Mouse (Mus musculus) cortical plate, adult 2 months (tissue): ENCODE results near the gene Lamc3.

Experiments used
- CTCF ChIP-seq: fragments of 200-500 bp; IDR thresholded peaks from 2 replicates; pipeline ENCODE4 v1.5.1; 2011; ENCODE audit warnings: mild to moderate bottlenecking, control low read depth, low read length; ENCODE audit not compliant: insufficient read depth; ENCODE audit errors: extremely low read depth
- POLR2A ChIP-seq: fragments of 200-500 bp; IDR thresholded peaks from 2 replicates; pipeline ENCODE4 v1.6.1; 2011; ENCODE audit warnings: mild to moderate bottlenecking, low read length, control low read depth; ENCODE audit not compliant: insufficient read depth; ENCODE audit errors: extremely low read depth

DNA sequence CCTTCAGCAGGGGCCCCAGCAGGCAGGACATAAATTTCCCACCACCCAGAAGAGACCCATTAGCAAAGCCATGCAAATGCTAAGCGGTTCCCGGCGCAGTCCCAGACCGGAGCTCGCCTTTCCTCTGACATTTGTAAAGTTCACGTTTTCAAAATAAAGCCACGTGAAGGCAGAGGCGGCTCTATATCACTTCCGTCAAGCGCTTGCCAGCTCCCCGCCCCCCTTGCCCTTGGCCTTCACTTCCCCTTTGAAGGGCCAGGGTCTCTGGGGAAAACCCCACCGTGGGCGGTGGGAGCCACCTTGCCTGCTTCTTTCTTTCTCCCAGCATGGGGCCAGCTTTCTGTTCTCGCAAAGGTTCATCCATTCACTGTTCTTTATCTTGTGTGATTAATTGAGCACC lies 6.2 kb upstream of the Lamc3 start:
- TF ChIP-seq CTCF (no peak), POLR2A (no peak)
